Mouse (Mus musculus): ENCODE measurements around the gene Tenm4. TPM values are rescaled to one million over a fixed set of nuclear protein-coding genes. Genes with fewer than 3 reads are reported as not detected.

The Tenm4 gene
- total RNA-seq, 1 experiment: 38.9 TPM

DNA sequence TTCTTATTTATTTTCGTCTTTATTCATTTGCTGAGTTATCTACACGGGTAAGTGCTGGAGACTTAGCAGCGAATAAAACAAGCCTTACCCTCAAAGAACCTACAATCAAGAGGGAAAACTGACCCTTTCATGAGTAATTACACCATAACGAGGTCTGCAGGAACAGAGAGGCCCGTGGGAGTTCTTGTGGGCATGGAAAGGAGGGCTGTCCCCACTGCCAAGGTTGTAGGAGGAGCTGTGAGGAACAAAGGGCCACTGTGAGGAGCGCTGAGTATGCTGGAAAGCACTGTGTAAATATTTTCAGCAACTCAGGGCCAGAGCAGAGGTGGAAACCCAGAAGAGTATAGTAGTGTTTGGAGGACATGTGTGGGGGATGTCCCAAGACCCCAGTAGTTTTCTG is 574.9 kb downstream of the Tenm4 start:
- H3K4me3 ChIP-seq (ENCODE audit: insufficient read depth in 1 of 2, low read depth in 1 of 2, low read length in 2 of 2, poor library complexity in 1 of 2, severe bottlenecking in 1 of 2): no peak overlapping the region
- H3K9me3 ChIP-seq (ENCODE audit: control insufficient read depth, insufficient read depth, low read depth, low read length): no peaks in the 10 kb centered on the region
- peaks cover 4 to 5% of the 10 kb centered on the region in 2 experiments; a peak in 2 of 4 replicates for H3K4me1 ChIP-seq (ENCODE audit: control insufficient read depth in 2 of 2, insufficient read depth in 2 of 2, low read length in 2 of 2, poor library complexity in 1 of 2)
- DNase-seq (ENCODE audit: low read depth, low spot score): no peak
- H3K9ac ChIP-seq (ENCODE audit: insufficient read depth, low read depth, low read length, poor library complexity, severe bottlenecking): no peak overlapping the region
- in situ Hi-C loops (cut with MboI; ENCODE audit: low sequenced_read_pairs in 2 of 2, unreplicated experiment in 2 of 2): no loop called here
- no peaks in the 10 kb centered on the region for H3K36me3 ChIP-seq (ENCODE audit: control insufficient read depth, insufficient read depth, low read length, poor library complexity, severe bottlenecking)
- TF ChIP-seq CHD2 (IDR thresholded peaks at IDR 0.05; ENCODE audit: low read depth, low read length) (no peak), ZC3H11A (IDR thresholded peaks at IDR 0.05; ENCODE audit: borderline replicate concordance, low read depth, low read length) (no peak), ZNF384 (IDR thresholded peaks at IDR 0.05; ENCODE audit: low read depth, low read length) (no peak), HCFC1 (IDR thresholded peaks at IDR 0.05; ENCODE audit: borderline replicate concordance, insufficient read depth, low read length) (no peak), MAFK (IDR thresholded peaks at IDR 0.05; ENCODE audit: insufficient read depth, low read depth, low read length) (no peak)
- no peak overlapping the region for H3K27ac ChIP-seq (ENCODE audit: insufficient read depth, low read depth, low read length, poor library complexity, severe bottlenecking)

GRCm38 (mm10) chr7:96746706-96747105 is 575.7 kb downstream of the Tenm4 start:
- Histone ChIP-seq H3K4me3 (ENCODE audit: insufficient read depth in 1 of 2, low read depth in 1 of 2, low read length in 2 of 2, poor library complexity in 1 of 2, severe bottlenecking in 1 of 2) (no peak overlapping the region), H3K9ac (ENCODE audit: insufficient read depth, low read depth, low read length, poor library complexity, severe bottlenecking) (no peak overlapping the region), H3K36me3 (ENCODE audit: control insufficient read depth, insufficient read depth, low read length, poor library complexity, severe bottlenecking) (no peaks in the 10 kb centered on the region), H3K4me1 (ENCODE audit: control insufficient read depth in 2 of 2, insufficient read depth in 2 of 2, low read length in 2 of 2, poor library complexity in 1 of 2) (peaks cover 4 to 5% of the 10 kb centered on the region in 2 experiments; a peak in 2 of 4 replicates), H3K9me3 (ENCODE audit: control insufficient read depth, insufficient read depth, low read depth, low read length) (no peaks in the 10 kb centered on the region), H3K27ac (ENCODE audit: insufficient read depth, low read depth, low read length, poor library complexity, severe bottlenecking) (no peak overlapping the region)
- in situ Hi-C loops (cut with MboI; ENCODE audit: low sequenced_read_pairs in 2 of 2, unreplicated experiment in 2 of 2): no loop called here
- DNase-seq (ENCODE audit: low read depth, low spot score): no peak
- TF ChIP-seq ZC3H11A (IDR thresholded peaks at IDR 0.05; ENCODE audit: borderline replicate concordance, low read depth, low read length) (no peak), HCFC1 (IDR thresholded peaks at IDR 0.05; ENCODE audit: borderline replicate concordance, insufficient read depth, low read length) (no peak), CHD2 (IDR thresholded peaks at IDR 0.05; ENCODE audit: low read depth, low read length) (no peak), ZNF384 (IDR thresholded peaks at IDR 0.05; ENCODE audit: low read depth, low read length) (no peak), MAFK (IDR thresholded peaks at IDR 0.05; ENCODE audit: insufficient read depth, low read depth, low read length) (no peak)

DNA sequence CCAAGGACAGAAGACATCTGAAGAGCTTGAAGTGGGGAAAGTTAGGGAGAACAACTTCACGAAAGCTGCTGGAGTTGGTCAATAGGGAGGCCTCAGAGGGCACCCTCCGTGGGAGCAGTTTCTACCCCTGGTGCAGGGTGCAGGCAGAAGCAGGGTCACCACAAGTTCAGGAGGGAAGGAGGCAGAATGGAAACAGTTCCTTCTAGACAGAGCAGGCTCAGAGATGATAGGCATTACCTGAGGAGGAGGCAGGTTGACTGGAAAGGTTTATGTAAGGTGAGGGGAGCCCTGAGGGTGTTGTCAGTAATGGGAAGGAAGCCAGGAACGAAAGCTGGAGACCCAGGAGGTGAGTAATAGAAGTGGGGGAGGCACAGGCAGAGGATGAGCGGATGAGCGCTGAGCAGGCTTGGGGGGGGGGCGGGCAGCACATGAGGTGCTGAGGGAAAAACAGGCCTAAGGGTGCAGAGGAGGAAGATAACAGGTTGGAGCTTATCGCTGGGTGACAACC is 577.5 kb downstream of the Tenm4 start:
- peaks cover 0 to 2% of the 10 kb centered on the region in 2 experiments; a peak in 1 of 4 replicates for H3K4me1 ChIP-seq (ENCODE audit: control insufficient read depth in 2 of 2, insufficient read depth in 2 of 2, low read length in 2 of 2, poor library complexity in 1 of 2)
- H3K36me3 ChIP-seq (ENCODE audit: control insufficient read depth, insufficient read depth, low read length, poor library complexity, severe bottlenecking): no peaks in the 10 kb centered on the region
- H3K9me3 ChIP-seq (ENCODE audit: control insufficient read depth, insufficient read depth, low read depth, low read length): no peaks in the 10 kb centered on the region
- H3K27ac ChIP-seq (ENCODE audit: insufficient read depth, low read depth, low read length, poor library complexity, severe bottlenecking): no peak overlapping the region
- no peak overlapping the region for H3K4me3 ChIP-seq (ENCODE audit: insufficient read depth in 1 of 2, low read depth in 1 of 2, low read length in 2 of 2, poor library complexity in 1 of 2, severe bottlenecking in 1 of 2)
- in situ Hi-C loops (cut with MboI; ENCODE audit: low sequenced_read_pairs in 2 of 2, unreplicated experiment in 2 of 2): no loop called here
- DNase-seq (ENCODE audit: low read depth, low spot score): no peak
- no peak overlapping the region for H3K9ac ChIP-seq (ENCODE audit: insufficient read depth, low read depth, low read length, poor library complexity, severe bottlenecking)
- no peak for TF ChIP-seq HCFC1 (IDR thresholded peaks at IDR 0.05; ENCODE audit: borderline replicate concordance, insufficient read depth, low read length)
- TF ChIP-seq CHD2 (IDR thresholded peaks at IDR 0.05; ENCODE audit: low read depth, low read length): no peak
- TF ChIP-seq ZC3H11A (IDR thresholded peaks at IDR 0.05; ENCODE audit: borderline replicate concordance, low read depth, low read length): no peak
- TF ChIP-seq ZNF384 (IDR thresholded peaks at IDR 0.05; ENCODE audit: low read depth, low read length): no peak
- TF ChIP-seq MAFK (IDR thresholded peaks at IDR 0.05; ENCODE audit: insufficient read depth, low read depth, low read length): no peak

GRCm38 (mm10) chr7:96749753-96750152 is 578.7 kb downstream of the Tenm4 start:
- TF ChIP-seq ZC3H11A (IDR thresholded peaks at IDR 0.05; ENCODE audit: borderline replicate concordance, low read depth, low read length) (no peak), MAFK (IDR thresholded peaks at IDR 0.05; ENCODE audit: insufficient read depth, low read depth, low read length) (no peak), ZNF384 (IDR thresholded peaks at IDR 0.05; ENCODE audit: low read depth, low read length) (no peak), CHD2 (IDR thresholded peaks at IDR 0.05; ENCODE audit: low read depth, low read length) (no peak), HCFC1 (IDR thresholded peaks at IDR 0.05; ENCODE audit: borderline replicate concordance, insufficient read depth, low read length) (no peak)
- in situ Hi-C loops (cut with MboI; ENCODE audit: low sequenced_read_pairs in 2 of 2, unreplicated experiment in 2 of 2): no loop called here

More at GRCm38 (mm10) chr7:96749753-96750152, 578.7 kb downstream of the Tenm4 start:
- H3K9me3 ChIP-seq (ENCODE audit: control insufficient read depth, insufficient read depth, low read depth, low read length): no peaks in the 10 kb centered on the region
- H3K27ac ChIP-seq (ENCODE audit: insufficient read depth, low read depth, low read length, poor library complexity, severe bottlenecking): no peak overlapping the region
- H3K36me3 ChIP-seq (ENCODE audit: control insufficient read depth, insufficient read depth, low read length, poor library complexity, severe bottlenecking): no peaks in the 10 kb centered on the region
- H3K4me3 ChIP-seq (ENCODE audit: insufficient read depth in 1 of 2, low read depth in 1 of 2, low read length in 2 of 2, poor library complexity in 1 of 2, severe bottlenecking in 1 of 2): no peak overlapping the region
- H3K9ac ChIP-seq (ENCODE audit: insufficient read depth, low read depth, low read length, poor library complexity, severe bottlenecking): no peak overlapping the region
- no peak for DNase-seq (ENCODE audit: low read depth, low spot score)
- H3K4me1 ChIP-seq (ENCODE audit: control insufficient read depth in 2 of 2, insufficient read depth in 2 of 2, low read length in 2 of 2, poor library complexity in 1 of 2): peaks cover 0 to 6% of the 10 kb centered on the region in 2 experiments; a peak in 1 of 4 replicates
